Mouse (Mus musculus): Measurements from ENCODE around the gene Scyl2. TPM values are rescaled to one million over a fixed set of nuclear protein-coding genes. Genes with fewer than 3 reads are reported as not detected.

Gene Scyl2
- polyA plus RNA-seq, 1 experiment from 2014 or later: 4.8 TPM

DNA sequence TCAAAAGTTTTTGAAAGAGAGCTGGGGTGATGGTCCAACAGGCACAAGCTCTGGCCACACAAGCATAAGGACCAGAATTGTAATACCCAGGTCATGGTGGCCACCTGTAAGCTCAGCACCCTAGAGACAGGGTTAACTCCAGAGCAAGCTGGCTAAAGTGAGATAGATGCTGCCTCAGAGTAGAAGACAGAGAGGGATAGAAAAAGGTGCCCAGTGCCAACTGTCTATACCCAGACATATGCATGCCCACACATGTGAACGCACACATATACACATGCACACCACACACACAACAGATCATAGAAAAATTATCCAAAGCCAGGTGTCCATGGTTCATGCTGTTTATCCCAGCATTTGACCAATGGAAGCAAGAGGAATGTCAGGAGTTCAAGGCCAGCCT lies 55.5 kb downstream of the Scyl2 start:
- 0 out of 2 replicates have a peak overlapping the region, but pooled peaks have one; percentile 18 for H3K4me2 ChIP-seq (ENCODE audit: low read depth, low read length)
- H3K4me1 ChIP-seq (ENCODE audit: insufficient read depth): peaks cover 3% of the 10 kb centered on the region
- no peak overlapping the region for H3K9ac ChIP-seq (replicated peaks)
- H3K27me3 ChIP-seq (ENCODE audit: insufficient read depth, low read length): no peaks in the 10 kb centered on the region
- ATAC-seq (no peak), DNase-seq (no peak)
- H3K27ac ChIP-seq (ENCODE audit: low read depth): peak overlapping the region; percentile 95
- TF ChIP-seq EP300 (IDR thresholded peaks at IDR 0.05; ENCODE audit: low read depth) (no peak), CTCF (IDR thresholded peaks at IDR 0.05; ENCODE audit: low read depth) (no peak)
- H3K36me3 ChIP-seq (replicated peaks; ENCODE audit: insufficient read depth, low read length): no peaks in the 10 kb centered on the region
- H3K9me3 ChIP-seq (ENCODE audit: low read length): no peaks in the 10 kb centered on the region
- WGBS (ENCODE audit: insufficient replicate concordance): 80% methylated on average over 1 of the region's 1 CpGs
- no peak overlapping the region for H3K4me3 ChIP-seq (ENCODE audit: low read depth, low read length)

DNA sequence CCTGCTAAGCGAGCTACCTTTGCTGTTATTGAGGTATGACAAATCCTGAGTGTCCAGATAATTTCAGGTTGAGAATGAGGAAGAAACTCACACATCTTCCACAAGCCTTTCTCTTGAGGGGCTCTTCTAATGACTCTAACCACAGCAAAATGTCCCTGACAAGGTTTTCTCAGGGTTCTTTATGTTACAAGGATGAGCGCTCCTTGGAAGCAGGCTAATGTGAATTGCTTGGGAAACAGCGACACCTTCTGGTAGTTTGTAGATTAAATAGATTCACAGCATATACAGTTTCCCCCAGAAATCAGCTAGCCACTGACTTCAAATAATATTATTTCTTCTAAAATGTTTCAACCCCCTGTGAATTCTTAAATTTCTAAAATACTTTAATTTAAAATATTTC lies 56.0 kb downstream of the Scyl2 start:
- Histone ChIP-seq H3K27me3 (ENCODE audit: insufficient read depth, low read length) (no peaks in the 10 kb centered on the region), H3K9ac (replicated peaks) (0 out of 2 replicates have a peak overlapping the region, but pooled peaks have one; percentile 12), H3K9me3 (ENCODE audit: low read length) (no peaks in the 10 kb centered on the region), H3K4me2 (ENCODE audit: low read depth, low read length) (no peak overlapping the region), H3K27ac (ENCODE audit: low read depth) (no peak overlapping the region), H3K4me1 (ENCODE audit: insufficient read depth) (peaks cover 3% of the 10 kb centered on the region), H3K36me3 (replicated peaks; ENCODE audit: insufficient read depth, low read length) (no peaks in the 10 kb centered on the region), H3K4me3 (ENCODE audit: low read depth, low read length) (no peak overlapping the region)
- no peak for DNase-seq
- no peak for ATAC-seq
- 31% methylated on average over 3 of the region's 3 CpGs for WGBS (ENCODE audit: insufficient replicate concordance)
- TF ChIP-seq CTCF (IDR thresholded peaks at IDR 0.05; ENCODE audit: low read depth) (peak; percentile 79), EP300 (IDR thresholded peaks at IDR 0.05; ENCODE audit: low read depth) (no peak)

DNA sequence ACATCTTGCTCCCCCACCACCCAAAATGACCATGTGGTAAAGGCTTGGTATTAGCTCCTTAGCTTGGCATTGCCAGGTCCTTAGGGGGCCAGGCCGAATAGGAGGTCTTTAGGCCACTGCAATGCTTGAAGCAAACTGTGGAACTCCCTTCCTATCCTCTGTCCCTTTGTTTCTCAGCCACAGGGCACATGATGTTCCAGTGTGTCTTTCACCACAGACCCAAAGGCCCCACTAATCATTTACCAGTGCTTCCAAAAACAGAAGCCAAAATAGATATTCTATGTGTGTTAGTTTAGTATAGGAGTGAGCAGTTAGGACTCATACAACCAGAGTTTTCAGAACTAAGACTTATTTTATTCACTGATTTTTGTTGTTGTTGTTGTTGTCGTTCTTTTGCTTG lies 59.4 kb downstream of the Scyl2 start:
- ATAC-seq (peak; percentile 86), DNase-seq (no peak)
- H3K4me3 ChIP-seq (ENCODE audit: low read depth, low read length): no peak overlapping the region
- no peak for TF ChIP-seq CTCF (IDR thresholded peaks at IDR 0.05; ENCODE audit: low read depth)
- TF ChIP-seq EP300 (IDR thresholded peaks at IDR 0.05; ENCODE audit: low read depth): peak; percentile 50
- no peaks in the 10 kb centered on the region for H3K36me3 ChIP-seq (replicated peaks; ENCODE audit: insufficient read depth, low read length)
- peak overlapping the region; percentile 95 for H3K27ac ChIP-seq (ENCODE audit: low read depth)
- no peak overlapping the region for H3K9ac ChIP-seq (replicated peaks)
- peak overlapping the region; percentile 42; the same call in 1 of the 2 replicates for H3K4me2 ChIP-seq (ENCODE audit: low read depth, low read length)
- no peaks in the 10 kb centered on the region for H3K9me3 ChIP-seq (ENCODE audit: low read length)
- 0 out of 2 replicates have a peak, but pooled peaks cover 4% of the 10 kb centered on the region for H3K4me1 ChIP-seq (ENCODE audit: insufficient read depth)
- no peaks in the 10 kb centered on the region for H3K27me3 ChIP-seq (ENCODE audit: insufficient read depth, low read length)
- WGBS (ENCODE audit: insufficient replicate concordance): 68% methylated on average over 2 of the region's 2 CpGs

DNA sequence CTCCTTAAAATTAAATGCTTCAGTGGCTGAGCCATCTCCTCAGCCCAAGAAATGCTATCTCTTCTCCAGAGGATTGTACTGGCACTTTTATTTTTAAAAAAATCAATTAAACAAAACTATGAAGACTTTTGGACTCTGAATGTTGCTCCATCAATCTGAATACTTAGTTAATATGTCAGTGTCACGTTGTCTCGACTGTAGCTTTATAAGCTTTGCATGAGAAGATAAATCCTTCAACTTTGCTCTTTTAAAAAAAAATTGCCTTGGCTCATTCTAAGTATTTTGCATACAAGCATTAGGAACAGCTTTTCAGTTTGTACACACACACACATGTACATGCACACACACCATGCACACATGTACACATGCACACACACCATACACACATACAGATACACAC lies 61.9 kb downstream of the Scyl2 start:
- no peak overlapping the region for H3K27ac ChIP-seq (ENCODE audit: low read depth)
- no peak overlapping the region for H3K4me3 ChIP-seq (ENCODE audit: low read depth, low read length)
- H3K9me3 ChIP-seq (ENCODE audit: low read length): no peaks in the 10 kb centered on the region
- 52% methylated on average over 2 of the region's 2 CpGs for WGBS (ENCODE audit: insufficient replicate concordance)
- no peaks in the 10 kb centered on the region for H3K36me3 ChIP-seq (replicated peaks; ENCODE audit: insufficient read depth, low read length)
- TF ChIP-seq EP300 (IDR thresholded peaks at IDR 0.05; ENCODE audit: low read depth): no peak
- no peak for TF ChIP-seq CTCF (IDR thresholded peaks at IDR 0.05; ENCODE audit: low read depth)
- H3K9ac ChIP-seq (replicated peaks): no peak overlapping the region
- H3K4me1 ChIP-seq (ENCODE audit: insufficient read depth): 0 out of 2 replicates have a peak, but pooled peaks cover 4% of the 10 kb centered on the region
- no peak overlapping the region for H3K4me2 ChIP-seq (ENCODE audit: low read depth, low read length)
- no peaks in the 10 kb centered on the region for H3K27me3 ChIP-seq (ENCODE audit: insufficient read depth, low read length)
- no peak for DNase-seq
- ATAC-seq: no peak

DNA sequence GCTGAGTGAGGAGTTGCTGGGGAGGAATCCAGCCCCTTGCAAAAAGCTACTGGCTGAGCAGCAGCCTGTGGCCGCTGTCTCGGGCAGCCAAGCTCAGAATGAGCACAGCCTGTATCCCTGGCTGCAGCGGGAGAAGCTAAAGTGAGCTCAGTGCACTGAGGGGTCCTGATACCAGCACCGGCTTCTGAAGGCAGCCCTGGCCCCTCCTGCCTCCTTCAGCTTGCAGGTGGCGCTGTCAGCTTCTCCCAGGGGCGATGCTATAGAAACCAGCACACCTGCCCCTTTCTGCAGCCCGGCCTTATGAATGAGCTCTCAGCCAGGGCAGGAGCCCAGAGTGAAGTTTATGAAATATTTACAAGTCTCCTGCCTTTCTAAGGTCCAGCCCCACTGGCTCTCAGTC lies 65.0 kb downstream of the Scyl2 start, which contains the start of gene Slc17a8:
Slc17a8 (minus strand) TSS at position 125 of the 400 bp plus-strand sequence.
- Histone ChIP-seq H3K4me2 (ENCODE audit: low read depth, low read length) (no peak within 1 kb of the TSS), H3K27ac (ENCODE audit: low read depth) (no peak within 1 kb of the TSS), H3K27me3 (ENCODE audit: insufficient read depth, low read length) (no peaks in the 10 kb centered on the region), H3K4me1 (ENCODE audit: insufficient read depth) (0 out of 2 replicates have a peak, but pooled peaks cover 4% of the 10 kb centered on the region), H3K9me3 (ENCODE audit: low read length) (no peaks in the 10 kb centered on the region), H3K4me3 (ENCODE audit: low read depth, low read length) (no peak within 1 kb of the TSS), H3K9ac (replicated peaks) (no peak within 1 kb of the TSS; the same call in 1 of the 2 replicates), H3K36me3 (replicated peaks; ENCODE audit: insufficient read depth, low read length) (no peaks in the 10 kb centered on the region)
- WGBS (ENCODE audit: insufficient replicate concordance): 57% methylated on average over 7 of the region's 7 CpGs
- TF ChIP-seq CTCF (IDR thresholded peaks at IDR 0.05; ENCODE audit: low read depth) (no peak), EP300 (IDR thresholded peaks at IDR 0.05; ENCODE audit: low read depth) (no peak)
- ATAC-seq (no peak), DNase-seq (no peak)

DNA sequence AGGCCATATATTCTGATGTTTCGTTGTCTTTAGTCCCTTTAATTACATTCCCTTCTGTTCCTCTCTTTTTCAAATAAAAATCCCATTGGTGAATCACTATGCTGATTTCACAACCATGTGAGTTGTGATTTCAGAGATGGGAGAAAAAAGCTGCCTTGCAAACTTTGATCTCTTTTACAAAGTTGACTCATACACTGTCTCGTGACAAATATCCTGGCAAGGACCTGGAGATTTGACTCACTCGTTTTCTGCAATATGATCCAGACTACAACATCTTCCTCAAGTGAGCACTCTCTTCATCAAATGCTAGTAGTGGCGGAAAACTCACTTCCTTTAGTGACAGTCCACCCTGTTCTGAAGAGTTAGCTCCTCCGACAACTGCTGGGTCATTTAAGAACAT lies 86.8 kb downstream of the Scyl2 start:
- H3K27ac ChIP-seq (ENCODE audit: low read depth): no peak overlapping the region
- no peaks in the 10 kb centered on the region for H3K27me3 ChIP-seq (ENCODE audit: insufficient read depth, low read length)
- WGBS (ENCODE audit: insufficient replicate concordance): 58% methylated on average over 5 of the region's 5 CpGs
- H3K4me3 ChIP-seq (ENCODE audit: low read depth, low read length): no peak overlapping the region
- no peaks in the 10 kb centered on the region for H3K9me3 ChIP-seq (ENCODE audit: low read length)
- ATAC-seq: peak; percentile 51
- H3K4me2 ChIP-seq (ENCODE audit: low read depth, low read length): no peak overlapping the region
- peaks cover 7% of the 10 kb centered on the region for H3K4me1 ChIP-seq (ENCODE audit: insufficient read depth)
- no peak overlapping the region for H3K9ac ChIP-seq (replicated peaks)
- no peaks in the 10 kb centered on the region for H3K36me3 ChIP-seq (replicated peaks; ENCODE audit: insufficient read depth, low read length)
- no peak for TF ChIP-seq EP300 (IDR thresholded peaks at IDR 0.05; ENCODE audit: low read depth)
- no peak for TF ChIP-seq CTCF (IDR thresholded peaks at IDR 0.05; ENCODE audit: low read depth)
- no peak for DNase-seq
